Mouse (Mus musculus) ES-E14 (cell line): ENCODE measurements at regions not wholly inside any gene's neighbourhood (a gene's known extent, or its start where the extent isn't known, plus 50 kb on each side); places are given as distances from the start of the nearest gene placed in this dataset.
"Not testable (repeated sequence)": the region's sequence is repeated elsewhere in the genome, so short reads cannot be mapped to it uniquely, and the experiment has no call there.

ENCODE experiments used
- DNase-seq: peaks from one replicate; pipeline ENCODE4 v3.0.0-alpha.2; 2013; ENCODE audit warnings: low read depth, low spot score
- H3K27ac ChIP-seq: 2 replicates; pipeline ENCODE4 v1.5.1; 2012; ENCODE audit warnings: low read depth, mild to moderate bottlenecking, low read length, moderate library complexity, mixed read lengths; ENCODE audit not compliant: poor library complexity, insufficient read depth, severe bottlenecking
- H3K36me3 ChIP-seq: 2 replicates; pipeline ENCODE4 v1.6.1; 2012; ENCODE audit warnings: mild to moderate bottlenecking, low read length, moderate library complexity, mixed read lengths; ENCODE audit not compliant: control insufficient read depth, poor library complexity, insufficient read depth, severe bottlenecking
- H3K4me1 ChIP-seq, 2 experiments: fragments of 150-350 bp in 1 of 2; sonication (generic) in 1 of 2; 2 replicates each; pipeline ENCODE4 v1.6.1; 2012; ENCODE audit warnings: low read length in 2 of 2, mild to moderate bottlenecking in 1 of 2, mixed read lengths in 1 of 2; ENCODE audit not compliant: control insufficient read depth in 2 of 2, insufficient read depth in 2 of 2, poor library complexity in 1 of 2
- H3K4me3 ChIP-seq, 2 experiments: fragments of 150-350 bp in 1 of 2; sonication (generic) in 1 of 2; 2 replicates each; pipeline ENCODE4 v1.5.1; 2012; ENCODE audit warnings: low read length in 2 of 2, low read depth in 1 of 2, mild to moderate bottlenecking in 1 of 2, mixed read lengths in 1 of 2; ENCODE audit not compliant: insufficient read depth in 1 of 2, poor library complexity in 1 of 2, severe bottlenecking in 1 of 2
- H3K9ac ChIP-seq: 2 replicates; pipeline ENCODE4 v1.6.1; 2012; ENCODE audit warnings: low read depth, mild to moderate bottlenecking, low read length, mixed read lengths; ENCODE audit not compliant: poor library complexity, insufficient read depth, severe bottlenecking
- H3K9me3 ChIP-seq: fragments of 150-350 bp; sonication (generic); 2 replicates; pipeline ENCODE4 v1.6.1; 2012; ENCODE audit warnings: low read depth, mild to moderate bottlenecking, low read length; ENCODE audit not compliant: control insufficient read depth, insufficient read depth
- CHD2 ChIP-seq: IDR thresholded peaks from 2 replicates; pipeline ENCODE4 v1.6.1; 2014; ENCODE audit warnings: mild to moderate bottlenecking, low read depth, low read length, inconsistent platforms
- HCFC1 ChIP-seq: IDR thresholded peaks from 2 replicates; pipeline ENCODE4 v1.6.1; 2012; ENCODE audit warnings: low read length, inconsistent platforms, borderline replicate concordance; ENCODE audit not compliant: insufficient read depth
- MAFK ChIP-seq: IDR thresholded peaks from 2 replicates; pipeline ENCODE4 v1.6.1; 2014; ENCODE audit warnings: mild to moderate bottlenecking, low read depth, low read length, inconsistent platforms; ENCODE audit not compliant: insufficient read depth
- ZC3H11A ChIP-seq: IDR thresholded peaks from 2 replicates; pipeline ENCODE4 v1.6.1; 2012; ENCODE audit warnings: low read depth, mild to moderate bottlenecking, inconsistent platforms, low read length, borderline replicate concordance
- ZNF384 ChIP-seq: IDR thresholded peaks from 2 replicates; pipeline ENCODE4 v1.6.1; 2012; ENCODE audit warnings: low read depth, low read length, inconsistent platforms
- in situ Hi-C, 2 experiments: fragments of 600-800 bp; cut with MboI; formaldehyde crosslinking; loops; one replicate each; pipeline ENCODE4 v1.15.1; 2025; ENCODE audit warnings: low sequenced_read_pairs in 2 of 2, inconsistent platforms in 1 of 2; ENCODE audit not compliant: unreplicated experiment in 2 of 2

- DNase-seq, result no peak
- H3K9me3 ChIP-seq, result no peaks in the 10 kb centered on the region
- no peaks in the 10 kb centered on the region for H3K36me3 ChIP-seq
- H3K4me1 ChIP-seq, result no peaks in the 10 kb centered on the region
- no peak overlapping the region for H3K27ac ChIP-seq
- in situ Hi-C loops, result no loop called here
- no peak for TF ChIP-seq CHD2
- no peak for TF ChIP-seq ZNF384
- no peak overlapping the region for H3K4me3 ChIP-seq
- H3K9ac ChIP-seq, result no peak overlapping the region
These were observed 65.0 kb upstream of the Rhobtb1 start for GRCm38 (mm10) chr10:69086184-69086583.

DNA sequence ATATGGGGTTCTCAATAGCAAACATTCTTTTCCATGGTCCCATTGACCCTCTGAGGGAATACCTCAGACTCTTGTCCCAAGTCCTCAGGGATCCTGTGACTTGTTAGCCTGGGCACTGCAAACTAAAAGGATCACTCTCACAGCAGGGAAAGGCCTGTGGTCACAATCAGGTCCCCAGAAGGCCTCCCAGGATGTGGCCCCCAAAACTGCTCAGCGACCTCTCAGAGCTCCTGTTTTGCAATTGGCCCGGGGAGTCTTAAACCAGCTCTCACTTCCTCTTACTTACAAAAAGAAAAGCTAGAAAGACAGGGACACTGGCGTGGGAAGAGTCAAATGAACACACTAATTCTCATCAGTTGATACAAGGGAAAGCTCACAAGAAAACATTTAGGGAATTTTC is 59.4 kb upstream of the Rhobtb1 start:
- Histone ChIP-seq H3K27ac (no peak overlapping the region), H3K9ac (no peak overlapping the region), H3K4me3 (no peak overlapping the region), H3K36me3 (no peaks in the 10 kb centered on the region), H3K9me3 (no peaks in the 10 kb centered on the region), H3K4me1 (no peaks in the 10 kb centered on the region)
- in situ Hi-C loops, result no loop called here
- TF ChIP-seq CHD2 (no peak), ZNF384 (no peak), ZC3H11A (no peak), MAFK (no peak), HCFC1 (no peak)
- no peak for DNase-seq

- Histone ChIP-seq H3K4me1 (no peaks in the 10 kb centered on the region), H3K36me3 (no peaks in the 10 kb centered on the region), H3K27ac (no peak overlapping the region), H3K9me3 (no peaks in the 10 kb centered on the region), H3K4me3 (no peak overlapping the region), H3K9ac (no peak overlapping the region)
- DNase-seq, result no peak
- in situ Hi-C loops, result no loop called here
- TF ChIP-seq ZNF384, result no peak
- TF ChIP-seq ZC3H11A, result no peak
- no peak for TF ChIP-seq MAFK
- TF ChIP-seq CHD2, result no peak
- TF ChIP-seq HCFC1, result no peak
These were observed 51.2 kb upstream of the Rhobtb1 start for GRCm38 (mm10) chr10:69100021-69100420.

DNA sequence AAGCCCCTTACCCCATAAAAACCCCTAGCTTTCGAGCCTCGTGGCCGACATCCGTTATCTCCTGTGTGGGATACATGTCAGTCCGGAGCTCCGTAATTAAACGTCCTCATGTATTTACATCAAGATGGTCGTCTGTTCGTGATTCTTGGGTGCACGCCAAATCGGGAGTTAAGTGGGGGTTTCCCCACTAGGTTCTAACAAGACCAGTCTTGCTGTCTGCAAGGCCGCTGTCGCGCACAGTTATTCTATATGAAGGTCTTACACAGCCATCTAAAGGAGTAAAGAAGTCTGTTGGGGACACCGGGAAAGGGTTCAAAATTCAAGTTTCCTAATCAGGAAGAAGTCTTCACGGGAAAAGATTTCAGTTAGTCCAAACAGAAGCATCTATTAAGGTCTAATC is 50.5 kb upstream of the Rhobtb1 start:
- in situ Hi-C loops, H3K9ac ChIP-seq, H3K4me1 ChIP-seq, H3K27ac ChIP-seq, DNase-seq, H3K9me3 ChIP-seq, H3K36me3 ChIP-seq, H3K4me3 ChIP-seq: not testable (repeated sequence)
